Mouse (Mus musculus) midbrain, postnatal 0 days (tissue): ENCODE data around the gene Hspb8. TPM values are rescaled to one million over a fixed set of nuclear protein-coding genes. Genes with fewer than 3 reads are reported as not detected.

Experiments
- ATAC-seq: fragments of 200-750 bp; cut with Nextera tagmentation; 2 replicates; pipeline ENCODE4 v1.8.0; 2017; ENCODE audit warnings: moderate number of reproducible peaks, mild to moderate bottlenecking, moderate TSS enrichment, moderate library complexity; ENCODE audit not compliant: low FRiP score
- DNase-seq: peaks from one replicate; pipeline ENCODE4 v3.0.0-alpha.2; 2015; ENCODE audit warnings: low spot score
- H3K27ac ChIP-seq: fragments of 300-500 bp; sonication (generic); 2 replicates; pipeline ENCODE4 v1.5.1; 2014; ENCODE audit warnings: low read depth, mild to moderate bottlenecking, low read length, mixed read lengths
- H3K27me3 ChIP-seq: fragments of 300-500 bp; sonication (generic); 2 replicates; pipeline ENCODE4 v1.6.1; 2014; ENCODE audit warnings: low read length, control low read depth, mixed read lengths; ENCODE audit not compliant: insufficient read depth
- H3K36me3 ChIP-seq: fragments of 300-500 bp; sonication (generic); 2 replicates; pipeline ENCODE4 v1.6.1; 2014; ENCODE audit warnings: low read length, control low read depth, mixed read lengths; ENCODE audit not compliant: insufficient read depth
- H3K4me1 ChIP-seq: fragments of 300-500 bp; sonication (generic); 2 replicates; pipeline ENCODE4 v1.6.1; 2014; ENCODE audit warnings: mild to moderate bottlenecking, control low read depth, antibody characterized with exemption, low read length, mixed read lengths; ENCODE audit not compliant: insufficient read depth
- H3K4me2 ChIP-seq: fragments of 300-500 bp; sonication (generic); 2 replicates; pipeline ENCODE4 v1.6.1; 2014; ENCODE audit warnings: low read depth, mild to moderate bottlenecking, low read length, mixed read lengths; ENCODE audit not compliant: poor library complexity, severe bottlenecking
- H3K4me3 ChIP-seq: fragments of 300-500 bp; sonication (generic); 2 replicates; pipeline ENCODE4 v1.5.1; 2014; ENCODE audit warnings: low read depth, mild to moderate bottlenecking, low read length, moderate library complexity
- H3K9ac ChIP-seq: fragments of 300-500 bp; sonication (generic); replicated peaks from 2 replicates; pipeline ENCODE4 v1.6.1; 2014; ENCODE audit warnings: mild to moderate bottlenecking, low read length, moderate library complexity, mixed read lengths; ENCODE audit not compliant: poor library complexity, severe bottlenecking
- H3K9me3 ChIP-seq: fragments of 300-500 bp; sonication (generic); 2 replicates; pipeline ENCODE4 v1.6.1; 2016; ENCODE audit warnings: low read length, control low read depth
- CTCF ChIP-seq: IDR thresholded peaks from 2 replicates; pipeline ENCODE4 v1.5.1; 2016; ENCODE audit warnings: antibody characterized with exemption, mild to moderate bottlenecking
- WGBS: fragments of 180-500 bp; shearing (Covaris S2); extraction: QIAGEN DNeasy Blood & Tissue Kit; methylation state at CpG from one replicate; pipeline ENCODE4 v1.1.7; 2014; 5-methylcytosine and 5-hydroxymethylcytosine counted together
- polyA plus RNA-seq: library from polyadenylated mRNA; unstranded; fragments of >200 nt; fragmentation: Nextera tagmentation; extraction: Ambion mirVana; gene quantifications from 2 replicates; pipeline ENCODE4 v1.2.1, GENCODE M21; 2015
- total RNA-seq: library from RNA; depleted of rRNA; stranded (reverse); fragments of >200 nt; gene quantifications from 2 replicates; pipeline ENCODE4 v1.2.3, GENCODE M21; 2014

Gene Hspb8
- total and polyA plus RNA-seq, 2 experiments from 2014 or later, result 7.5 to 19.8 TPM

GRCm38 (mm10) chr5:116446552-116446951 lies 23.9 kb upstream of the Hspb8 start:
- no peak overlapping the region for H3K4me2 ChIP-seq

DNA sequence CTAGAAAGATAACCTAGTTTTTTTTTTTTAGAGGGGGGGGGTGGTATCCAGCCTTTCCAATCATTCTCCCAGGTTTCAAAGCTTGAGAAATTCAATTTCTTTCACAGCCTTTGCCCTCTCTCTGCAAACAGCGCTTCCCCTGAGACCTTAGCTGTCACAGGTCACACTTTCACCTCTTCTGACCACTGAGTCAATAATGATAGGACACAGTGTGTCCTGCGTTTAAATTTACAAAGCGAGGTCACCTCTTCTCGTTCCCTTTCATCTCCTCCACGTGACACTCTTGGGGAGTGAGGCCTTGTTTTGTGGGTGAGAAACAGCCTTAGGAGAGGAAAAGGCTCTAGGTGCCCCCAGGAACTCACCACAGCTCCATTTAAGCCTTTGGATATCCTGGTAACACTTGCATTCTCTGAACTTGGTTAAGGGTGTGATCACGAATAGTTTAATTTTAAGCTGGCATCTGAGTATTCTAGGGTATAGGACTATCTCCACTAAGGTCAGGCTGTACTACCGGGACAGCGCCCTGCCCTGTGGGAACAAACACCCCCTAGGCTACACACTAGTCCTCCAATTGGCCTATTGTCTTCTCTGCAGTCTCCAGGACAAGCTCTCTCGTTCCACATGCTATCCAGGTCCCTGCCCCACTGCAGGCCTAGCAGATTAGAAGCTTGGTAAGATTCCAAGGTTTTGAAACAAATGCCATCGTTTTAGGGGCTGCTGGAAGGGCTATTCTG lies 23.1 kb upstream of the Hspb8 start:
- ATAC-seq, result no peak
- WGBS, result 60% methylated on average over 10 of the region's 10 CpGs

More at GRCm38 (mm10) chr5:116446552-116446951, 23.9 kb upstream of the Hspb8 start:
- Histone ChIP-seq H3K4me3 (no peak overlapping the region), H3K36me3 (peaks cover 14% of the 10 kb centered on the region), H3K27ac (no peak overlapping the region), H3K27me3 (no peaks in the 10 kb centered on the region), H3K4me1 (no peaks in the 10 kb centered on the region), H3K9ac (no peak overlapping the region), H3K9me3 (no peaks in the 10 kb centered on the region)
- WGBS, result 59% methylated on average over 23 of the region's 23 CpGs
- ATAC-seq (no peak), DNase-seq (no peak)
- TF ChIP-seq CTCF, result no peak

DNA sequence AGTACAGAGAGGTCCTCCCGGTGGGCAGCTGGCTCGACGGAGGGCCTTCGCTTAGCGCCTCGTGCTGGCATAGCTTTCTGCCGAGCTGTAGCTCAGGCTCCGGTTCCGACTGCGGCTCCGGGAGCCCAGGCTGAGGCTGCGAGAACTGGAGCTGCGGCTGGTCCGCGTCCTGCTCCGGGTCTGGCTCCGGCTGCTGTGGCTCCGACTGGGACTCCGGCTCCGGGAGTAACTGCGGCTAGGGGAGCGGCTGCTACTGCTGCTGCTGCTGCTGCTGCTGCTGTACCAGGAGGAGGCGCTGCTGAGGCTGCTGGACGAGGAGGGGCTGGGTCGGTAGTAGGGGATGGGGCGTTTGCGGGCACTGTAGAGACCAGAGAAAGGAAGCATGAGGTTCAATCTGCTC lies 21.9 kb upstream of the Hspb8 start:
- ATAC-seq (no peak), DNase-seq (no peak)
- Histone ChIP-seq H3K9ac (no peak overlapping the region), H3K36me3 (peaks cover 13% of the 10 kb centered on the region; the same call in 1 of the 2 replicates), H3K4me3 (no peak overlapping the region), H3K4me2 (no peak overlapping the region), H3K4me1 (no peaks in the 10 kb centered on the region), H3K9me3 (no peaks in the 10 kb centered on the region), H3K27ac (no peak overlapping the region), H3K27me3 (no peaks in the 10 kb centered on the region)
- 69% methylated on average over 27 of the region's 27 CpGs for WGBS
- TF ChIP-seq CTCF, result peak; percentile 63

More for the DNA sequence above, 23.1 kb upstream of the Hspb8 start:
- Histone ChIP-seq H3K4me1 (no peaks in the 10 kb centered on the region), H3K27ac (no peak overlapping the region), H3K4me3 (no peak overlapping the region), H3K9me3 (no peaks in the 10 kb centered on the region), H3K4me2 (no peak overlapping the region), H3K27me3 (no peaks in the 10 kb centered on the region), H3K36me3 (peaks cover 13% of the 10 kb centered on the region; the same call in 1 of the 2 replicates), H3K9ac (no peak overlapping the region)
- TF ChIP-seq CTCF, result no peak
- DNase-seq, result no peak

GRCm38 (mm10) chr5:116443459-116443940 lies 20.8 kb upstream of the Hspb8 start:
- TF ChIP-seq CTCF, result no peak
- Histone ChIP-seq H3K36me3 (peaks cover 13% of the 10 kb centered on the region; the same call in 1 of the 2 replicates), H3K9ac (no peak overlapping the region), H3K4me2 (no peak overlapping the region), H3K9me3 (no peaks in the 10 kb centered on the region), H3K4me1 (no peaks in the 10 kb centered on the region), H3K27ac (no peak overlapping the region), H3K27me3 (no peaks in the 10 kb centered on the region), H3K4me3 (no peak overlapping the region)
- DNase-seq (peak; percentile 74), ATAC-seq (peak; percentile 41; the same call in 1 of the 2 replicates)
- 54% methylated on average over 8 of the region's 8 CpGs for WGBS

GRCm38 (mm10) chr5:116442697-116443458 lies 20.2 kb upstream of the Hspb8 start:
- TF ChIP-seq CTCF, result no peak
- DNase-seq (no peak), ATAC-seq (no peak)
- Histone ChIP-seq H3K27ac (no peak overlapping the region), H3K4me1 (no peaks in the 10 kb centered on the region), H3K36me3 (peaks cover 13% of the 10 kb centered on the region; the same call in 1 of the 2 replicates), H3K9me3 (no peaks in the 10 kb centered on the region), H3K27me3 (no peaks in the 10 kb centered on the region), H3K4me3 (no peak overlapping the region), H3K4me2 (no peak overlapping the region), H3K9ac (no peak overlapping the region)
- WGBS, result 70% methylated on average over 7 of the region's 7 CpGs

- H3K27me3 ChIP-seq, result no peaks in the 10 kb centered on the region
- 64% methylated on average over 4 of the region's 4 CpGs for WGBS
- DNase-seq (no peak), ATAC-seq (no peak)
- H3K9me3 ChIP-seq, result no peaks in the 10 kb centered on the region
- H3K4me1 ChIP-seq, result no peaks in the 10 kb centered on the region
- no peak overlapping the region for H3K27ac ChIP-seq
- H3K9ac ChIP-seq, result no peak overlapping the region
- no peak overlapping the region for H3K4me3 ChIP-seq
- no peak overlapping the region for H3K4me2 ChIP-seq
- H3K36me3 ChIP-seq, result peaks cover 13% of the 10 kb centered on the region; the same call in 1 of the 2 replicates
- no peak for TF ChIP-seq CTCF
Observed at GRCm38 (mm10) chr5:116440251-116440650, 17.6 kb upstream of the Hspb8 start.
